Mouse (Mus musculus): Measurements from ENCODE around the gene Crb1. TPM values are rescaled to one million over a fixed set of nuclear protein-coding genes. Genes with fewer than 3 reads are reported as not detected.

Gene Crb1
- total and polyA plus RNA-seq, 3 experiments, result 0.10 to 0.25 (median 0.12) TPM

- dilution Hi-C loops (cut with MboI; ENCODE audit: extremely low pct_ligation_motif_present, extremely low pct_unique_long_range_greater_than_20kb, low sequenced_read_pairs) (no loop called here), in situ Hi-C loops (cut with MboI; ENCODE audit: low pct_ligation_motif_present, low pct_unique_long_range_greater_than_20kb, low sequenced_read_pairs) (no loop called here)
- H3K9me3 ChIP-seq (replicated peaks; ENCODE audit: low read length), result peaks cover 2% of the 10 kb centered on the region
- H3K27ac ChIP-seq (ENCODE audit: insufficient read depth, low read depth), result no peak overlapping the region
- no peak overlapping the region for H3K9ac ChIP-seq (ENCODE audit: insufficient read depth, low read depth)
- H3K27me3 ChIP-seq (replicated peaks), result no peaks in the 10 kb centered on the region
- no peaks in the 10 kb centered on the region for H3K4me1 ChIP-seq (ENCODE audit: control insufficient read depth in 1 of 2, insufficient read depth in 2 of 2)
- no peak for DNase-seq (ENCODE audit: extremely low read depth)
- no peak overlapping the region for H3K4me3 ChIP-seq (replicated peaks in 1 of 3; ENCODE audit: low read depth in 2 of 3, low read length in 2 of 3, poor library complexity in 1 of 3)
- H3K79me2 ChIP-seq (replicated peaks; ENCODE audit: control insufficient read depth, extremely low read depth, insufficient read depth, poor library complexity, severe bottlenecking), result no peaks in the 10 kb centered on the region
- TF ChIP-seq MEF2A (IDR thresholded peaks at IDR 0.05; ENCODE audit: borderline replicate concordance, low read depth, low read length), result no peak
- no peak for TF ChIP-seq NRF1 (IDR thresholded peaks at IDR 0.05; ENCODE audit: low read depth, low read length)
- no peak for TF ChIP-seq CHD2 (IDR thresholded peaks at IDR 0.05; ENCODE audit: low read length)
- no peak for TF ChIP-seq EP300 (IDR thresholded peaks at IDR 0.05; ENCODE audit: low read length)
- no peak for TF ChIP-seq IRF4 (IDR thresholded peaks at IDR 0.05; ENCODE audit: low read depth, low read length)
- no peak for TF ChIP-seq CTCF (conservative IDR thresholded peaks at IDR 0.05 in 1 of 2, IDR thresholded peaks at IDR 0.05 in 1 of 2; ENCODE audit: low read depth in 2 of 2, low read length in 2 of 2)
- TF ChIP-seq PAX5 (IDR thresholded peaks at IDR 0.05; ENCODE audit: low read length), result no peak
- no peak for TF ChIP-seq NELFE (IDR thresholded peaks at IDR 0.05; ENCODE audit: low read depth, low read length)
- no peak for TF ChIP-seq ELF1 (IDR thresholded peaks at IDR 0.05; ENCODE audit: low read depth, low read length)
- no peak for TF ChIP-seq RAD21 (IDR thresholded peaks at IDR 0.05; ENCODE audit: low read depth, low read length)
- TF ChIP-seq BHLHE40 (IDR thresholded peaks at IDR 0.05; ENCODE audit: low read depth, low read length), result no peak
- no peak for TF ChIP-seq JUND (conservative IDR thresholded peaks at IDR 0.05; ENCODE audit: low read depth, low read length)
- TF ChIP-seq CHD1 (IDR thresholded peaks at IDR 0.05; ENCODE audit: low read depth, low read length), result no peak
- H3K4me2 ChIP-seq (ENCODE audit: insufficient read depth, low read depth, poor library complexity, severe bottlenecking), result no peak overlapping the region
- no peaks in the 10 kb centered on the region for H3K36me3 ChIP-seq (replicated peaks in 1 of 2; ENCODE audit: control insufficient read depth in 1 of 2, insufficient read depth in 1 of 2, low read length in 1 of 2)
Observed at GRCm38 (mm10) chr1:139246723-139247380, 130.0 kb downstream of the Crb1 start.

- in situ Hi-C loops (cut with MboI; ENCODE audit: low pct_ligation_motif_present, low pct_unique_long_range_greater_than_20kb, low sequenced_read_pairs), result no loop called here
- no peak overlapping the region for H3K27ac ChIP-seq (ENCODE audit: insufficient read depth, low read depth)
- dilution Hi-C loops (cut with MboI; ENCODE audit: extremely low pct_ligation_motif_present, extremely low pct_unique_long_range_greater_than_20kb, low sequenced_read_pairs), result no loop called here
- H3K4me3 ChIP-seq (replicated peaks in 1 of 3; ENCODE audit: low read depth in 2 of 3, low read length in 2 of 3, poor library complexity in 1 of 3), result no peak overlapping the region
- no peaks in the 10 kb centered on the region for H3K9me3 ChIP-seq (replicated peaks; ENCODE audit: low read length)
- H3K36me3 ChIP-seq (replicated peaks in 1 of 2; ENCODE audit: control insufficient read depth in 1 of 2, insufficient read depth in 1 of 2, low read length in 1 of 2), result no peaks in the 10 kb centered on the region
- no peak for DNase-seq (ENCODE audit: extremely low read depth)
- no peaks in the 10 kb centered on the region for H3K27me3 ChIP-seq (replicated peaks)
- TF ChIP-seq POLR2A (IDR thresholded peaks at IDR 0.05; ENCODE audit: low read depth, low read length) (no peak), GABPA (IDR thresholded peaks at IDR 0.05; ENCODE audit: insufficient replicate concordance, low read depth, low read length) (no peak), MAFK (IDR thresholded peaks at IDR 0.05; ENCODE audit: insufficient replicate concordance, low read length) (no peak), TBP (conservative IDR thresholded peaks at IDR 0.05; ENCODE audit: low read depth, low read length) (no peak), ZNF384 (IDR thresholded peaks at IDR 0.05; ENCODE audit: low read depth, low read length) (no peak), RAD21 (IDR thresholded peaks at IDR 0.05; ENCODE audit: low read depth, low read length) (no peak), POLR2AphosphoS2 (IDR thresholded peaks at IDR 0.05; ENCODE audit: low read depth, low read length) (no peak), UBTF (IDR thresholded peaks at IDR 0.05; ENCODE audit: low read depth, low read length) (no peak), MYC (IDR thresholded peaks at IDR 0.05; ENCODE audit: low read depth, low read length) (no peak), USF1 (IDR thresholded peaks at IDR 0.05; ENCODE audit: low read depth, low read length) (no peak), CHD1 (IDR thresholded peaks at IDR 0.05; ENCODE audit: low read depth, low read length) (no peak), E2F4 (IDR thresholded peaks at IDR 0.05; ENCODE audit: insufficient replicate concordance, low read depth, low read length) (no peak), BHLHE40 (IDR thresholded peaks at IDR 0.05; ENCODE audit: low read depth, low read length) (no peak), EP300 (IDR thresholded peaks at IDR 0.05; ENCODE audit: low read length) (no peak), MXI1 (IDR thresholded peaks at IDR 0.05; ENCODE audit: low read depth, low read length) (no peak), TCF12 (IDR thresholded peaks at IDR 0.05; ENCODE audit: low read depth, low read length) (no peak)
- H3K79me2 ChIP-seq (replicated peaks; ENCODE audit: control insufficient read depth, extremely low read depth, insufficient read depth, poor library complexity, severe bottlenecking), result no peaks in the 10 kb centered on the region
- no peak overlapping the region for H3K9ac ChIP-seq (ENCODE audit: insufficient read depth, low read depth)
- no peak overlapping the region for H3K4me2 ChIP-seq (ENCODE audit: insufficient read depth, low read depth, poor library complexity, severe bottlenecking)
- H3K4me1 ChIP-seq (ENCODE audit: control insufficient read depth in 1 of 2, insufficient read depth in 2 of 2), result no peaks in the 10 kb centered on the region
Observed at GRCm38 (mm10) chr1:139236794-139237193, 140.1 kb downstream of the Crb1 start.

Data from CH12.LX (cell line).